Mouse (Mus musculus): ENCODE measurements around the gene Klhl28. TPM values are rescaled to one million over a fixed set of nuclear protein-coding genes. Genes with fewer than 3 reads are reported as not detected.
A peak's percentile ranks its signal among the peaks of the same experiment; 100 is the strongest.

Gene Klhl28
- total and polyA plus RNA-seq, 3 experiments, result 3.3 to 169 (median 3.7) TPM

- H3K9me3 ChIP-seq (replicated peaks; ENCODE audit: insufficient read depth, low read length), result no peaks in the 10 kb centered on the region
- H3K4me3 ChIP-seq (ENCODE audit: control insufficient read depth in 1 of 2, insufficient read depth in 1 of 2, low read depth in 2 of 2, low read length in 2 of 2), result no peak overlapping the region
- no peaks in the 10 kb centered on the region for H3K79me2 ChIP-seq (ENCODE audit: control insufficient read depth, insufficient read depth, low read length, poor library complexity)
- H3K36me3 ChIP-seq (ENCODE audit: control insufficient read depth in 1 of 2, insufficient read depth in 2 of 2, low read length in 2 of 2), result no peaks in the 10 kb centered on the region
- peak; percentile 66 for DNase-seq (ENCODE audit: low read depth, low spot score)
- TF ChIP-seq MAX (IDR thresholded peaks at IDR 0.05; ENCODE audit: low read length), result no peak
- peak; percentile 81 for TF ChIP-seq SMC3 (IDR thresholded peaks at IDR 0.05; ENCODE audit: low read depth, low read length)
- peak; percentile 83 to 91 (median 84) for TF ChIP-seq CTCF (IDR thresholded peaks at IDR 0.05 in 2 of 3, conservative IDR thresholded peaks at IDR 0.05 in 1 of 3; ENCODE audit: control insufficient read depth in 1 of 3, insufficient read depth in 1 of 3, low read depth in 2 of 3, low read length in 3 of 3, poor library complexity in 1 of 3, severe bottlenecking in 1 of 3)
- peak; percentile 72; the same call in 1 of the 2 replicates for TF ChIP-seq ZC3H11A (IDR thresholded peaks at IDR 0.05; ENCODE audit: low read depth, low read length)
- H3K27ac ChIP-seq (ENCODE audit: control insufficient read depth, low read depth, low read length), result no peak overlapping the region
- H3K27me3 ChIP-seq (ENCODE audit: control insufficient read depth in 1 of 2, insufficient read depth in 2 of 2, low read length in 2 of 2), result no peaks in the 10 kb centered on the region
- no peaks in the 10 kb centered on the region for H3K4me1 ChIP-seq (ENCODE audit: control insufficient read depth in 1 of 2, insufficient read depth in 2 of 2, low read length in 2 of 2)
- H3K9ac ChIP-seq (ENCODE audit: control insufficient read depth, low read depth, low read length, poor library complexity, severe bottlenecking), result no peak overlapping the region
These were observed 68.1 kb downstream of the Klhl28 start for GRCm38 (mm10) chr12:64897060-64897730.

Other genes with a start within 250 kb of the Klhl28 start
- 1.1 and 1.7 TPM in 2 replicates for gene Gm527, start 47.6 kb downstream of the Klhl28 start, total RNA-seq (2012; rRNA removed)
- 1 to 10 TPM in 1 of 2 experiments, not detected in 1; 2.6 TPM for gene Gm527, start 47.6 kb downstream of the Klhl28 start, polyA plus RNA-seq (2012; ENCODE audit: insufficient read depth in 1 of 2, insufficient read length in 2 of 2, low read depth in 1 of 2, low replicate concordance in 2 of 2, missing spikeins in 1 of 2)
- 15.2 and 15.9 TPM in 2 replicates for gene Togaram1, start 270 bp upstream of the Klhl28 start, total RNA-seq (2012; rRNA removed)
- 10 to 100 TPM; 14.8 to 22.7 TPM for gene Togaram1, start 270 bp upstream of the Klhl28 start, polyA plus RNA-seq (2012; ENCODE audit: insufficient read depth in 1 of 2, insufficient read length in 2 of 2, low read depth in 1 of 2, low replicate concordance in 2 of 2, missing spikeins in 1 of 2)
- 13.5 and 14.3 TPM in 2 replicates for gene Prpf39, start 70.8 kb upstream of the Klhl28 start, total RNA-seq (2012; rRNA removed)
- 10 to 100 TPM in 1 of 2 experiments, not detected in 1; 19.5 TPM for gene Prpf39, start 70.8 kb upstream of the Klhl28 start, polyA plus RNA-seq (2012; ENCODE audit: insufficient read depth in 1 of 2, insufficient read length in 2 of 2, low read depth in 1 of 2, low replicate concordance in 2 of 2, missing spikeins in 1 of 2)
- 167 and 185 TPM in 2 replicates for gene Fkbp3, start 108.5 kb upstream of the Klhl28 start, total RNA-seq (2012; rRNA removed)
- 100 to 1,000 TPM in 1 of 2 experiments, not detected in 1; 173 TPM for gene Fkbp3, start 108.5 kb upstream of the Klhl28 start, polyA plus RNA-seq (2012; ENCODE audit: insufficient read depth in 1 of 2, insufficient read length in 2 of 2, low read depth in 1 of 2, low replicate concordance in 2 of 2, missing spikeins in 1 of 2)
- gene Fancm, start 110.1 kb upstream of the Klhl28 start, total RNA-seq (2012; rRNA removed), result 11.7 and 15.6 TPM in 2 replicates
- gene Fancm, start 110.1 kb upstream of the Klhl28 start, polyA plus RNA-seq (2012; ENCODE audit: insufficient read depth in 1 of 2, insufficient read length in 2 of 2, low read depth in 1 of 2, low replicate concordance in 2 of 2, missing spikeins in 1 of 2), result 10 to 100 TPM; 12.8 to 25.3 TPM
- 20.0 and 22.1 TPM in 2 replicates for gene Mis18bp1, start 207.1 kb upstream of the Klhl28 start, total RNA-seq (2012; rRNA removed)
- gene Mis18bp1, start 207.1 kb upstream of the Klhl28 start, polyA plus RNA-seq (2012; ENCODE audit: insufficient read depth in 1 of 2, insufficient read length in 2 of 2, low read depth in 1 of 2, low replicate concordance in 2 of 2, missing spikeins in 1 of 2), result 10 to 100 TPM in 1 of 2 experiments, not detected in 1; 21.2 TPM